Mouse (Mus musculus) heart, postnatal 0 days (tissue): ENCODE measurements at regions not wholly inside any gene's neighbourhood (a gene's known extent, or its start where the extent isn't known, plus 50 kb on each side); places are given as distances from the start of the nearest gene placed in this dataset.

Experiments used
- ATAC-seq: fragments of 200-750 bp; cut with Nextera tagmentation; 2 replicates; pipeline ENCODE4 v1.8.0; 2017; ENCODE audit warnings: low read depth, moderate number of reproducible peaks, moderate library complexity; ENCODE audit not compliant: insufficient read depth
- DNase-seq: peaks from one replicate; pipeline ENCODE4 v3.0.0-alpha.2; 2016; ENCODE audit warnings: low spot score
- H3K27ac ChIP-seq: fragments of 300-500 bp; sonication (generic); 2 replicates; pipeline ENCODE4 v1.5.1; 2014; ENCODE audit warnings: low read depth, mild to moderate bottlenecking
- H3K27me3 ChIP-seq: fragments of 300-500 bp; sonication (generic); 2 replicates; pipeline ENCODE4 v1.6.1; 2014; ENCODE audit warnings: low read length, mixed read lengths; ENCODE audit not compliant: control insufficient read depth, insufficient read depth
- H3K36me3 ChIP-seq: fragments of 300-500 bp; sonication (generic); replicated peaks from 2 replicates; pipeline ENCODE4 v1.6.1; 2014; ENCODE audit warnings: low read length, mixed read lengths; ENCODE audit not compliant: control insufficient read depth, insufficient read depth
- H3K4me1 ChIP-seq: fragments of 300-500 bp; sonication (generic); 2 replicates; pipeline ENCODE4 v1.6.1; 2014; ENCODE audit warnings: antibody characterized with exemption; ENCODE audit not compliant: control insufficient read depth, insufficient read depth
- H3K4me2 ChIP-seq: fragments of 300-500 bp; sonication (generic); 2 replicates; pipeline ENCODE4 v1.6.1; 2014; ENCODE audit warnings: low read depth, mild to moderate bottlenecking, low read length, moderate library complexity
- H3K4me3 ChIP-seq: fragments of 300-500 bp; sonication (generic); 2 replicates; pipeline ENCODE4 v1.5.1; 2014; ENCODE audit warnings: low read depth, low read length
- H3K9ac ChIP-seq: fragments of 300-500 bp; sonication (generic); replicated peaks from 2 replicates; pipeline ENCODE4 v1.6.1; 2014; ENCODE audit warnings: low read depth, low read length, mixed read lengths
- H3K9me3 ChIP-seq: fragments of 300-500 bp; sonication (generic); replicated peaks from 2 replicates; pipeline ENCODE4 v1.6.1; 2016; ENCODE audit warnings: low read length; ENCODE audit not compliant: control insufficient read depth
- CTCF ChIP-seq: IDR thresholded peaks from 2 replicates; pipeline ENCODE4 v1.5.1; 2016; ENCODE audit warnings: antibody characterized with exemption, control low read depth, low read depth
- EP300 ChIP-seq: IDR thresholded peaks from 2 replicates; pipeline ENCODE4 v1.6.1; 2016; ENCODE audit warnings: antibody characterized with exemption, low read depth
- WGBS: fragments of 180-500 bp; shearing (Covaris S2); extraction: QIAGEN DNeasy Blood & Tissue Kit; methylation state at CpG from one replicate; pipeline ENCODE4 v1.1.7; 2014; 5-methylcytosine and 5-hydroxymethylcytosine counted together

- no peak for TF ChIP-seq EP300
- no peak for TF ChIP-seq CTCF
- DNase-seq (no peak), ATAC-seq (no peak)
- H3K4me2 ChIP-seq = no peak overlapping the region
- no peaks in the 10 kb centered on the region for H3K4me1 ChIP-seq
- no peak overlapping the region for H3K9ac ChIP-seq
- no peaks in the 10 kb centered on the region for H3K36me3 ChIP-seq
- WGBS = 83% methylated on average over 13 of the region's 13 CpGs
- H3K27ac ChIP-seq = no peak overlapping the region
- H3K4me3 ChIP-seq = no peak overlapping the region
- H3K9me3 ChIP-seq = no peaks in the 10 kb centered on the region
- no peaks in the 10 kb centered on the region for H3K27me3 ChIP-seq
Observed at GRCm38 (mm10) chr11:19433680-19434619, 415.2 kb upstream of the Meis1 start.

GRCm38 (mm10) chr11:19438385-19438784 is 419.6 kb upstream of the Meis1 start:
- no peak for DNase-seq
- no peaks in the 10 kb centered on the region for H3K36me3 ChIP-seq
- H3K27ac ChIP-seq = no peak overlapping the region
- no peak overlapping the region for H3K9ac ChIP-seq
- no peaks in the 10 kb centered on the region for H3K9me3 ChIP-seq
- no peak for ATAC-seq
- TF ChIP-seq EP300 = no peak
- no peak for TF ChIP-seq CTCF
- no peak overlapping the region for H3K4me3 ChIP-seq
- WGBS = 73% methylated on average over 5 of the region's 5 CpGs
- no peaks in the 10 kb centered on the region for H3K4me1 ChIP-seq
- H3K4me2 ChIP-seq = no peak overlapping the region
- H3K27me3 ChIP-seq = no peaks in the 10 kb centered on the region

DNA sequence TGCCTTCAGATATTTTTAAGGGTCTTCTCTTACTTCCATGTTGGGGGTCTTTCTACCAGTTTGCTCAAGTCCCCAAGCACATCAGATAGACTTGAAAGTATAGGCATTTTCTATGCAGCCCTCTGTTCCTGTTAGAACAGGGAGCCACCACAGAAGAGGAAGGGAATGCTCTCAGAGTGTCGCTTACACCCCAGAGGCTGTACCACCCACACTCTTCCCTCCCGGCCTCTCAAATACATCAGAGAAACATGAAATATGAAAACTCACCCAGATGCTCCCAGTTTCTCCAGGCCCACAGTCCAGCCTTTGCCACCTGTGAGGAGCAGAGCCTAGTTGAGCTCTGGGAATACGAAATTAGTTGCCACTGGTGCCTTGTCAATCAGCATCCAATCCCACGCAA is 423.2 kb upstream of the Meis1 start:
- Histone ChIP-seq H3K9me3 (no peaks in the 10 kb centered on the region), H3K27me3 (no peaks in the 10 kb centered on the region), H3K4me3 (no peak overlapping the region), H3K4me2 (no peak overlapping the region), H3K27ac (no peak overlapping the region), H3K36me3 (no peaks in the 10 kb centered on the region), H3K9ac (no peak overlapping the region), H3K4me1 (no peaks in the 10 kb centered on the region)
- no peak for DNase-seq
- 82% methylated on average over 4 of the region's 4 CpGs for WGBS
- ATAC-seq = no peak
- TF ChIP-seq EP300 = no peak
- TF ChIP-seq CTCF = no peak

DNA sequence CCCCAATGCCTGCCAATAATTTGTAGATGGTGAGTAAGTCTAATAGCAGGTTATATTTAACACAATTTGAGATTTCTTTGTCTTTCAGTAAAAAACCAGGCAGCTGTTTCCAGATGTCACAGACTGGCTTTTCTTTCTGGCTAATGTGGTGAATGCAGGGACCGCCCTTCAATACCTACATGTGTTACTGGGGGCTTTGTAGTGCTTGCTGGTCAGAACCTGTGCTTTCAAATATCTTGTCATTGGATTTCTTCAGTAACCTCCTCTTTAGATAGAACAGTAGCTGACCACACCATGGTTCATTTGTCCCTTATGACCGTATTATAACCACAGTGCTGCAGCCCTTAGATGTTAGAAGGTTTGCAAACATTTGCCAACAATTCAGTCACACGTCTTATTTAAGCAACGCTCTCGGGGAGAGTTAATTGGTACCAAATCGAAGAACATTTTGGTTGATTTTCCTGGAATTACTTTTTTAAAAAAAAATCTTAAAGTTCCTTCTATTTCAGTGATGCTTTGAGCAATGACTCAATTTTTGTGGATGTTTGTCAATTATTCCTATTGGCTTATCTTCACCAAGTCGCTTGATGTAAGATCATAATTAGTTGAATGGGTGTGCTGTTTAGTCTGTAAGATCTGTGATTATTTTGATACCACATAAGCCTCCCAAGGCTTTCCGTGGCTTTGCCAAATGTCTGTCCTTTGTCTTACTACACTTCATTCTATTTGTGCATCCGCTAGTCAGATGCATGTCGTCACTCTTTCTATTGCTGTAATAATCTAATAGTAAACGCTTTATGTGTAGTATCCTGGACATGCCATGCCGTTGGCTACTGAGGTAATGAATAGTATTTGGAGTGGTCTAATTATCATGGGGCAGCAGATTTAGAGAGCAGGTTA is 436.9 kb upstream of the Meis1 start:
- TF ChIP-seq CTCF = no peak
- TF ChIP-seq EP300 = no peak
- WGBS = 78% methylated on average over 12 of the region's 12 CpGs
- ATAC-seq = no peak

GRCm38 (mm10) chr11:19456577-19456976 is 437.8 kb upstream of the Meis1 start:
- Histone ChIP-seq H3K36me3 (no peaks in the 10 kb centered on the region), H3K27ac (no peak overlapping the region), H3K4me2 (no peak overlapping the region), H3K9me3 (no peaks in the 10 kb centered on the region), H3K9ac (no peak overlapping the region), H3K4me1 (no peaks in the 10 kb centered on the region), H3K27me3 (no peaks in the 10 kb centered on the region), H3K4me3 (no peak overlapping the region)
- 68% methylated on average over 1 of the region's 1 CpGs for WGBS
- ATAC-seq = no peak
- TF ChIP-seq EP300 (no peak), CTCF (no peak)
- no peak for DNase-seq

More for the DNA sequence above, 436.9 kb upstream of the Meis1 start:
- no peaks in the 10 kb centered on the region for H3K9me3 ChIP-seq
- no peak overlapping the region for H3K4me2 ChIP-seq
- no peaks in the 10 kb centered on the region for H3K27me3 ChIP-seq
- no peaks in the 10 kb centered on the region for H3K36me3 ChIP-seq
- H3K27ac ChIP-seq = no peak overlapping the region
- no peak for DNase-seq
- H3K4me1 ChIP-seq = no peaks in the 10 kb centered on the region
- H3K4me3 ChIP-seq = no peak overlapping the region
- no peak overlapping the region for H3K9ac ChIP-seq
